Mouse (Mus musculus) limb, embryonic 13.5 days (tissue): ENCODE measurements around the gene Gm28038. TPM values are rescaled to one million over a fixed set of nuclear protein-coding genes. Genes with fewer than 3 reads are reported as not detected.

Source experiments
- ATAC-seq: fragments of 200-750 bp; cut with Nextera tagmentation; 2 replicates; pipeline ENCODE4 v1.8.0; 2017; ENCODE audit warnings: low read depth, moderate number of reproducible peaks, moderate TSS enrichment; ENCODE audit not compliant: low FRiP score
- H3K27ac ChIP-seq: fragments of 300-500 bp; sonication (generic); 2 replicates; pipeline ENCODE4 v1.5.1; 2015; ENCODE audit warnings: inconsistent platforms, mild to moderate bottlenecking, moderate library complexity
- H3K27me3 ChIP-seq: fragments of 300-500 bp; sonication (generic); 2 replicates; pipeline ENCODE4 v1.6.1; 2015; ENCODE audit warnings: mild to moderate bottlenecking, inconsistent platforms
- H3K36me3 ChIP-seq: fragments of 300-500 bp; sonication (generic); 2 replicates; pipeline ENCODE4 v1.6.1; 2015; ENCODE audit warnings: inconsistent platforms, mild to moderate bottlenecking, moderate library complexity
- H3K4me1 ChIP-seq: fragments of 300-500 bp; sonication (generic); 2 replicates; pipeline ENCODE4 v1.6.1; 2015; ENCODE audit warnings: inconsistent platforms
- H3K4me2 ChIP-seq: fragments of 300-500 bp; sonication (generic); replicated peaks from 2 replicates; pipeline ENCODE4 v1.6.1; 2015; ENCODE audit warnings: inconsistent platforms, mild to moderate bottlenecking, moderate library complexity
- H3K4me3 ChIP-seq: fragments of 300-500 bp; sonication (generic); 2 replicates; pipeline ENCODE4 v1.5.1; 2015; ENCODE audit warnings: moderate library complexity, mild to moderate bottlenecking, inconsistent platforms
- H3K9ac ChIP-seq: fragments of 300-500 bp; sonication (generic); 2 replicates; pipeline ENCODE4 v1.6.1; 2015; ENCODE audit warnings: mild to moderate bottlenecking, inconsistent platforms
- H3K9me3 ChIP-seq: fragments of 300-500 bp; sonication (generic); 2 replicates; pipeline ENCODE4 v1.6.1; 2016; ENCODE audit warnings: inconsistent platforms
- WGBS: fragments of 180-500 bp; shearing (Covaris S2); methylation state at CpG from one replicate; pipeline ENCODE4 v1.1.7; 2015; 5-methylcytosine and 5-hydroxymethylcytosine counted together
- polyA plus RNA-seq: library from polyadenylated mRNA; unstranded; fragments of >200 nt; fragmentation: Nextera tagmentation; extraction: Ambion mirVana; gene quantifications from 2 replicates; pipeline ENCODE4 v1.2.1, GENCODE M21; 2015

The Gm28038 gene
- polyA plus RNA-seq, 1 experiment from 2014 or later: not detected

GRCm38 (mm10) chr2:30309351-30309750 lies 28.5 kb downstream of the Gm28038 start:
- Histone ChIP-seq H3K4me1 (no peaks in the 10 kb centered on the region), H3K27me3 (no peaks in the 10 kb centered on the region), H3K4me3 (no peak overlapping the region), H3K9me3 (no peaks in the 10 kb centered on the region), H3K4me2 (no peak overlapping the region), H3K27ac (no peak overlapping the region), H3K9ac (no peak overlapping the region), H3K36me3 (peaks cover 96% of the 10 kb centered on the region)
- WGBS: 88% methylated on average over 3 of the region's 3 CpGs
- ATAC-seq: no peak

DNA sequence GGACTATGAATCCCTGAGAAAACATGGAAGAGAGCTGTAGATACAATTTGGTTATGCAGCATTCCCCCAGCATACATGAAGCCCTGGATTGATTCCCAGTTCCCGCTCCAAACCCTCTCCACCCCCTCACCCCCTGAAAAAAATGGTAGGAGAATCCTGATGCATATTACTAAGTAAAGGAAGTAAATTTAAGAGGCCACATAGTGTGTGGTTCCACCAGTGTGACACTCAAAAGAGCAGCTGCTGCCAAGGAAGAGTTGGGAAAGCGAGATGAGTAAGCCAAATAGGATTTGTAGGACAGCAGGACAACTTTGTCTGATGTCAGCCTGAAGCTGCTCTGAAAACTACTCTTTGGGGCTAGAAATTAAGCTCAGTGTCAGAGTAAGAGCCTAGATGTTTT lies 30.6 kb downstream of the Gm28038 start:
- WGBS: 93% methylated on average over 2 of the region's 2 CpGs
- no peak overlapping the region for H3K27ac ChIP-seq
- H3K4me1 ChIP-seq: no peaks in the 10 kb centered on the region
- H3K36me3 ChIP-seq: peaks cover 96% of the 10 kb centered on the region
- no peaks in the 10 kb centered on the region for H3K9me3 ChIP-seq
- H3K9ac ChIP-seq: no peak overlapping the region
- H3K27me3 ChIP-seq: no peaks in the 10 kb centered on the region
- H3K4me2 ChIP-seq: no peak overlapping the region
- H3K4me3 ChIP-seq: no peak overlapping the region
- no peak for ATAC-seq

DNA sequence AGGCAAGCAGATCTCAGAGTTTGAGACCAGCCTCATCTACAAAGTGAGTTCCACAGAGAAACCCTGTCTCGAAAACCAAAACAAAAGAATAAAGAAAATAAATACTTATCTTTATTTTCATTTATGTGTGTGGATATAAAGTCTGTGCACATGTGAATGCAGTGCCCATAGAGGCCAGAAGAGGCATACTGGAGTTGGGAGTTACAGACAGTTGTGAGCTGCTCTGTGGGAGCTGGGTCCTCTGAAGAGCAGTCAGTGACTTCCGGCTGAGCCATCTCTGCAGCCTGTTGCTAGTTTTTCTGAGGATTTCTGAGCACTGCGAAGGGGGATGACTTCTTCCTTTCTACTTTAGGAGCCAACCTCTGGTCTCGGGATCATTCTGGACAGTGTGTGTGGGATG lies 35.3 kb downstream of the Gm28038 start:
- peaks cover 92% of the 10 kb centered on the region for H3K36me3 ChIP-seq
- H3K4me1 ChIP-seq: no peaks in the 10 kb centered on the region
- no peak overlapping the region for H3K4me3 ChIP-seq
- H3K4me2 ChIP-seq: no peak overlapping the region
- ATAC-seq: no peak
- no peak overlapping the region for H3K27ac ChIP-seq
- H3K9ac ChIP-seq: no peak overlapping the region
- no peaks in the 10 kb centered on the region for H3K27me3 ChIP-seq
- H3K9me3 ChIP-seq: no peaks in the 10 kb centered on the region
- WGBS: 95% methylated on average over 4 of the region's 4 CpGs

DNA sequence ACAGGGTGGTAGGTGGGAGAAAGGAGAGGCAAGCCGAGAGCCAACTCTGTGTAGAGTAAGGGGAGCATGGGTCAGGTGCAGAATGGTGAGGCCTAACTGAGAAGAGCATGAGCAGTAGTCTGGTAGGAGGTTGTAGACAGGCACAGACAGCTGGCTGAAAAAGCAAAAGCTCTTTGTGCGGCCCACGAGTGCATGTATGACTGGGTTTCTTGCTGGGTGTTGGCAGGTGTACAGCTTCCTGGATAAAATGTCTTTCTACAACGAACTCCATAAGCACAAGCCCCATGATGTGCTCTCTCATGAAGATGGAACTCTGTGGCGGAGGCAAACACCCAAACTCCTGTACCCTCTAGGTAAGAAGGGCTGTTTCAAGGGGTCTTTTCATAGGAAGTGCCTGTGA lies 36.1 kb downstream of the Gm28038 start:
- H3K4me3 ChIP-seq: no peak overlapping the region
- H3K27ac ChIP-seq: no peak overlapping the region
- H3K4me2 ChIP-seq: no peak overlapping the region
- no peaks in the 10 kb centered on the region for H3K9me3 ChIP-seq
- no peaks in the 10 kb centered on the region for H3K4me1 ChIP-seq
- H3K36me3 ChIP-seq: peaks cover 94% of the 10 kb centered on the region
- WGBS: 91% methylated on average over 5 of the region's 5 CpGs
- no peak for ATAC-seq
- no peaks in the 10 kb centered on the region for H3K27me3 ChIP-seq
- no peak overlapping the region for H3K9ac ChIP-seq

- no peak for ATAC-seq
- Histone ChIP-seq H3K9ac (no peak overlapping the region), H3K27me3 (no peaks in the 10 kb centered on the region), H3K27ac (no peak overlapping the region), H3K4me2 (no peak overlapping the region), H3K4me3 (no peak overlapping the region), H3K4me1 (no peaks in the 10 kb centered on the region), H3K9me3 (no peaks in the 10 kb centered on the region), H3K36me3 (peaks cover 94% of the 10 kb centered on the region)
- WGBS: 89% methylated on average over 4 of the region's 4 CpGs
Measured at GRCm38 (mm10) chr2:30319260-30319659, 38.4 kb downstream of the Gm28038 start.

DNA sequence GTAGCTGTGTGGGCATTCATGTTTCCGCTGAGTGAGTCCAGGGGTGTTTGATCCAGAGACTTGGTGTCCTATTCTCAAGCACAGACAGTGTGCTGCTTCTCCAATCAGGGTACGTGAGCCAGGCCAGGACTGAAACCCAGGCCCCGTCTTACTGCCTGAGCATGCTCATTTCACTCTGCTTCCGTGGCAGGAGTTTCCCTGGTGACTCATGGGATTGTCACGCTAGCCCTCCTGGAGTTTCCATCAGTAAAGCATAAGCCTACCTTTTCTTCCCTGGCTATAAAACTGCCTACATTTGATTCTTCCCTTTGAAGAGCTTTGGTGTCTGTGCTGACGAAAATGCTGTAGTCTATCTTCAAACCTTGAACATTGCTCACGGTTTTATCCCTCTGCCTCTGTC lies 42.3 kb downstream of the Gm28038 start:
- peaks cover 94% of the 10 kb centered on the region for H3K36me3 ChIP-seq
- no peaks in the 10 kb centered on the region for H3K27me3 ChIP-seq
- H3K9ac ChIP-seq: no peak overlapping the region
- no peak overlapping the region for H3K4me2 ChIP-seq
- H3K9me3 ChIP-seq: no peaks in the 10 kb centered on the region
- 91% methylated on average over 7 of the region's 7 CpGs for WGBS
- no peak overlapping the region for H3K27ac ChIP-seq
- H3K4me1 ChIP-seq: no peaks in the 10 kb centered on the region
- ATAC-seq: no peak
- H3K4me3 ChIP-seq: no peak overlapping the region

- no peaks in the 10 kb centered on the region for H3K9me3 ChIP-seq
- peaks cover 98% of the 10 kb centered on the region for H3K36me3 ChIP-seq
- 94% methylated on average over 5 of the region's 5 CpGs for WGBS
- no peak for ATAC-seq
- H3K4me3 ChIP-seq: no peak overlapping the region
- H3K4me2 ChIP-seq: no peak overlapping the region
- no peaks in the 10 kb centered on the region for H3K27me3 ChIP-seq
- no peak overlapping the region for H3K9ac ChIP-seq
- no peaks in the 10 kb centered on the region for H3K4me1 ChIP-seq
- no peak overlapping the region for H3K27ac ChIP-seq
Measured at GRCm38 (mm10) chr2:30325296-30325695, 44.5 kb downstream of the Gm28038 start.

DNA sequence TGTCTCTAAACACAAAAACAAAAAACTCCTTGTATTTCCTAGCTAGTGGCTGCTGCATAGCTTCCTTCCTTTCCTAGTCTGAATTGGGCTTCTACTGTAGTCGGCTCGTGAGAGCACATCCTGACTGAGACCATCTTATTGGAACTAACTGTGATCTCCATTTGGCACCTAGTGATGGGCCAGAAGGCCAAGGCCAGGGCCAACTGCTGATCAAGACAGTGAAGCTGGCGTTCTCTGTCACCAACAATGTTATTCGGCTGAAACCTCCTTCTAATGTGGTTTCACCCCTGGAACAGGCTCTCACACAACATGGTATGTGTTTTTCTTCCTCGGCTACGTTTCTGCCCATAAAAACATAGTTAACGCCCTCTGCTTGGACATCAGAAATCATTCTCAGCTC lies 46.4 kb downstream of the Gm28038 start:
- Histone ChIP-seq H3K36me3 (peaks cover 98% of the 10 kb centered on the region), H3K4me1 (no peaks in the 10 kb centered on the region), H3K27ac (no peak overlapping the region), H3K9me3 (no peaks in the 10 kb centered on the region), H3K4me2 (no peak overlapping the region), H3K4me3 (no peak overlapping the region), H3K27me3 (no peaks in the 10 kb centered on the region), H3K9ac (no peak overlapping the region)
- WGBS: 85% methylated on average over 7 of the region's 7 CpGs
- no peak for ATAC-seq

GRCm38 (mm10) chr2:30328791-30329190 lies 47.9 kb downstream of the Gm28038 start:
- WGBS: 90% methylated on average over 3 of the region's 3 CpGs
- Histone ChIP-seq H3K4me3 (no peak overlapping the region), H3K36me3 (peaks cover 98% of the 10 kb centered on the region), H3K9ac (no peak overlapping the region), H3K9me3 (no peaks in the 10 kb centered on the region), H3K27me3 (no peaks in the 10 kb centered on the region), H3K27ac (no peak overlapping the region), H3K4me2 (no peak overlapping the region), H3K4me1 (no peaks in the 10 kb centered on the region)
- ATAC-seq: no peak

GRCm38 (mm10) chr2:30335324-30335723 lies 54.5 kb downstream of the Gm28038 start:
- peaks cover 98% of the 10 kb centered on the region for H3K36me3 ChIP-seq
- H3K4me1 ChIP-seq: no peaks in the 10 kb centered on the region
- no peak for ATAC-seq
- H3K27me3 ChIP-seq: no peaks in the 10 kb centered on the region
- H3K9ac ChIP-seq: no peak overlapping the region
- 94% methylated on average over 2 of the region's 2 CpGs for WGBS
- H3K4me3 ChIP-seq: no peak overlapping the region
- no peak overlapping the region for H3K4me2 ChIP-seq
- no peaks in the 10 kb centered on the region for H3K9me3 ChIP-seq
- no peak overlapping the region for H3K27ac ChIP-seq

GRCm38 (mm10) chr2:30336174-30336915 lies 55.5 kb downstream of the Gm28038 start:
- no peak for ATAC-seq
- Histone ChIP-seq H3K9me3 (no peaks in the 10 kb centered on the region), H3K4me3 (no peak overlapping the region), H3K27ac (no peak overlapping the region), H3K27me3 (no peaks in the 10 kb centered on the region), H3K4me2 (no peak overlapping the region), H3K36me3 (peaks cover 98% of the 10 kb centered on the region), H3K9ac (no peak overlapping the region), H3K4me1 (no peaks in the 10 kb centered on the region)
- 83% methylated on average over 16 of the region's 16 CpGs for WGBS

DNA sequence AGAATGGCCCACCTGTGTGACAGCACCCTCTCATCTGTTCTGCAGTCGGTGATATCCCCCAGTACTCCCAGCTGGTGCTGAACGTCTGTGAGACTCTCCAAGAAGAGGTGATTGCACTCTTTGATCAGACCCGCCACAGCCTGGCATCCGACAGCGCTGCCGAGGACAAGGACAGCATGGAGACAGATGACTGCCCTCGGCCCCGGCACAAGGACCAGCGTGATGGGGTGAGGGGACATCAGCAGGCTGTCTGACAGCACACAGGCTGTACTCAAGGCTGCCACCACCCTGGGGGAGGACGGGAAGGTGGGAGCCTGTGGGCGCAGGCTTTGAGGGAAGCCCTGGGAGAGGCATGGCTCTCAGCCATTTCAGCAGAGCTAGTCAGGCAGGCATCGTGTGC lies 56.3 kb downstream of the Gm28038 start:
- Histone ChIP-seq H3K4me1 (no peaks in the 10 kb centered on the region), H3K9ac (no peak overlapping the region), H3K9me3 (no peaks in the 10 kb centered on the region), H3K36me3 (peaks cover 98% of the 10 kb centered on the region), H3K27me3 (no peaks in the 10 kb centered on the region), H3K4me2 (no peak overlapping the region), H3K4me3 (no peak overlapping the region), H3K27ac (no peak overlapping the region)
- 61% methylated on average over 12 of the region's 12 CpGs for WGBS
- ATAC-seq: no peak

DNA sequence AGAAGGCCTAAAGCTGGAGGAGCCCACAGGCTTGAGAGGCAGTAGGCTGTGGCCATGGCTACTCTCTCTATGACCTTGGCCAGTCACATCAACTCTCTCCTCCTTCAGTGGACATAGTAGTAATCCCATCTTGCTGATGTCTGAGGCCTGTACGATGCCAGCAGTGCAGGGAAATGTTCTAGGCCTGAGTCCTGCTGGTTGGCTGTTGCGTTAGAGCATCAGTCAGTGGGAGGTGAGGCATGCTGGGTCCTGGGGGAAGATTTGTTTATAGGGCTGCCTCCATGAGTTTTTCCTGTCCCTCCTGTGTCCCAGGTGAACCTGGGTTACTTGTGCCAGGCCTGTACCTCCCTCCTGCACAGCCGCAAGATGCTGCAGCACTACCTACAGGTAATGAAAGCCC lies 61.2 kb downstream of the Gm28038 start:
- no peaks in the 10 kb centered on the region for H3K9me3 ChIP-seq
- peaks cover 3% of the 10 kb centered on the region; the same call in 1 of the 2 replicates for H3K4me1 ChIP-seq
- no peaks in the 10 kb centered on the region for H3K27me3 ChIP-seq
- H3K9ac ChIP-seq: no peak overlapping the region
- no peak for ATAC-seq
- no peak overlapping the region for H3K4me2 ChIP-seq
- no peak overlapping the region for H3K4me3 ChIP-seq
- 93% methylated on average over 3 of the region's 3 CpGs for WGBS
- H3K27ac ChIP-seq: no peak overlapping the region
- H3K36me3 ChIP-seq: peaks cover 98% of the 10 kb centered on the region
